Mouse (Mus musculus): ENCODE results near the gene Cep89. TPM values are rescaled to one million over a fixed set of nuclear protein-coding genes. Genes with fewer than 3 reads are reported as not detected.

Cep89 gene
- polyA plus RNA-seq, 1 experiment from 2014 or later: 43.8 TPM

GRCm38 (mm10) chr7:35447996-35448846, 51.4 kb downstream of the Cep89 start, which contains the start of gene Slc7a9:
TSS of gene Slc7a9 (plus strand) at chr7:35448796.
- Histone ChIP-seq H3K36me3 (ENCODE audit: control insufficient read depth, insufficient read depth, low read length) (no peaks in the 10 kb centered on the region), H3K4me2 (ENCODE audit: low read depth, severe bottlenecking) (no peak within 1 kb of the TSS), H3K27me3 (ENCODE audit: control insufficient read depth, insufficient read depth, low read length) (no peaks in the 10 kb centered on the region), H3K9me3 (ENCODE audit: control insufficient read depth, low read length) (no peaks in the 10 kb centered on the region), H3K27ac (replicated peaks; ENCODE audit: low read depth, low read length) (no peak within 1 kb of the TSS), H3K4me1 (ENCODE audit: control insufficient read depth, insufficient read depth, low read length) (no peaks in the 10 kb centered on the region), H3K4me3 (ENCODE audit: low read depth, low read length) (no peak within 1 kb of the TSS), H3K9ac (ENCODE audit: low read length) (no peak within 1 kb of the TSS)
- DNase-seq (ENCODE audit: low spot score) (no peak), ATAC-seq (ENCODE audit: insufficient number of reproducible peaks, low FRiP score, low TSS enrichment, low read depth) (no peak)
- WGBS: 33% methylated on average over 15 of the region's 15 CpGs

GRCm38 (mm10) chr7:35448867-35449266, 52.0 kb downstream of the Cep89 start:
- DNase-seq (ENCODE audit: low spot score) (no peak), ATAC-seq (ENCODE audit: insufficient number of reproducible peaks, low FRiP score, low TSS enrichment, low read depth) (no peak)
- 76% methylated on average over 7 of the region's 7 CpGs for WGBS
- no peak overlapping the region for H3K27ac ChIP-seq (replicated peaks; ENCODE audit: low read depth, low read length)
- no peak overlapping the region for H3K4me2 ChIP-seq (ENCODE audit: low read depth, severe bottlenecking)
- H3K4me1 ChIP-seq (ENCODE audit: control insufficient read depth, insufficient read depth, low read length): no peaks in the 10 kb centered on the region
- no peaks in the 10 kb centered on the region for H3K27me3 ChIP-seq (ENCODE audit: control insufficient read depth, insufficient read depth, low read length)
- H3K36me3 ChIP-seq (ENCODE audit: control insufficient read depth, insufficient read depth, low read length): no peaks in the 10 kb centered on the region
- H3K9me3 ChIP-seq (ENCODE audit: control insufficient read depth, low read length): no peaks in the 10 kb centered on the region
- H3K9ac ChIP-seq (ENCODE audit: low read length): no peak overlapping the region
- no peak overlapping the region for H3K4me3 ChIP-seq (ENCODE audit: low read depth, low read length)

- H3K27ac ChIP-seq (replicated peaks; ENCODE audit: low read depth, low read length): no peak overlapping the region
- no peak overlapping the region for H3K4me2 ChIP-seq (ENCODE audit: low read depth, severe bottlenecking)
- H3K4me3 ChIP-seq (ENCODE audit: low read depth, low read length): no peak overlapping the region
- H3K9me3 ChIP-seq (ENCODE audit: control insufficient read depth, low read length): no peaks in the 10 kb centered on the region
- H3K27me3 ChIP-seq (ENCODE audit: control insufficient read depth, insufficient read depth, low read length): no peaks in the 10 kb centered on the region
- no peaks in the 10 kb centered on the region for H3K4me1 ChIP-seq (ENCODE audit: control insufficient read depth, insufficient read depth, low read length)
- 83% methylated on average over 4 of the region's 4 CpGs for WGBS
- H3K9ac ChIP-seq (ENCODE audit: low read length): no peak overlapping the region
- no peak for DNase-seq (ENCODE audit: low spot score)
- no peak for ATAC-seq (ENCODE audit: insufficient number of reproducible peaks, low FRiP score, low TSS enrichment, low read depth)
- no peaks in the 10 kb centered on the region for H3K36me3 ChIP-seq (ENCODE audit: control insufficient read depth, insufficient read depth, low read length)
Observed at GRCm38 (mm10) chr7:35456091-35456814, 59.4 kb downstream of the Cep89 start.

- no peak for DNase-seq (ENCODE audit: low spot score)
Observed at GRCm38 (mm10) chr7:35460971-35461370, 64.1 kb downstream of the Cep89 start.

GRCm38 (mm10) chr7:35465027-35465426, 68.2 kb downstream of the Cep89 start:
- no peak for ATAC-seq (ENCODE audit: insufficient number of reproducible peaks, low FRiP score, low TSS enrichment, low read depth)
- no peak overlapping the region for H3K9ac ChIP-seq (ENCODE audit: low read length)
- whole genome bisulfite sequencing: 90% methylated on average over 5 of the region's 5 CpGs
- DNase-seq (ENCODE audit: low spot score): no peak
- no peaks in the 10 kb centered on the region for H3K9me3 ChIP-seq (ENCODE audit: control insufficient read depth, low read length)
- H3K27me3 ChIP-seq (ENCODE audit: control insufficient read depth, insufficient read depth, low read length): no peaks in the 10 kb centered on the region
- no peaks in the 10 kb centered on the region for H3K36me3 ChIP-seq (ENCODE audit: control insufficient read depth, insufficient read depth, low read length)
- H3K4me3 ChIP-seq (ENCODE audit: low read depth, low read length): no peak overlapping the region
- H3K4me1 ChIP-seq (ENCODE audit: control insufficient read depth, insufficient read depth, low read length): no peaks in the 10 kb centered on the region
- no peak overlapping the region for H3K27ac ChIP-seq (replicated peaks; ENCODE audit: low read depth, low read length)
- H3K4me2 ChIP-seq (ENCODE audit: low read depth, severe bottlenecking): no peak overlapping the region

More at GRCm38 (mm10) chr7:35460971-35461370, 64.1 kb downstream of the Cep89 start:
- Histone ChIP-seq H3K9me3 (ENCODE audit: control insufficient read depth, low read length) (no peaks in the 10 kb centered on the region), H3K4me1 (ENCODE audit: control insufficient read depth, insufficient read depth, low read length) (no peaks in the 10 kb centered on the region), H3K36me3 (ENCODE audit: control insufficient read depth, insufficient read depth, low read length) (no peaks in the 10 kb centered on the region), H3K9ac (ENCODE audit: low read length) (no peak overlapping the region), H3K27ac (replicated peaks; ENCODE audit: low read depth, low read length) (no peak overlapping the region), H3K27me3 (ENCODE audit: control insufficient read depth, insufficient read depth, low read length) (no peaks in the 10 kb centered on the region), H3K4me3 (ENCODE audit: low read depth, low read length) (no peak overlapping the region), H3K4me2 (ENCODE audit: low read depth, severe bottlenecking) (no peak overlapping the region)
- WGBS: 85% methylated on average over 4 of the region's 4 CpGs
- ATAC-seq (ENCODE audit: insufficient number of reproducible peaks, low FRiP score, low TSS enrichment, low read depth): no peak

GRCm38 (mm10) chr7:35467856-35468255, 71.0 kb downstream of the Cep89 start:
- H3K9me3 ChIP-seq (ENCODE audit: control insufficient read depth, low read length): no peaks in the 10 kb centered on the region
- H3K27ac ChIP-seq (replicated peaks; ENCODE audit: low read depth, low read length): no peak overlapping the region
- 58% methylated on average over 2 of the region's 2 CpGs for WGBS
- H3K36me3 ChIP-seq (ENCODE audit: control insufficient read depth, insufficient read depth, low read length): no peaks in the 10 kb centered on the region
- DNase-seq (ENCODE audit: low spot score): no peak
- H3K4me3 ChIP-seq (ENCODE audit: low read depth, low read length): no peak overlapping the region
- no peak overlapping the region for H3K9ac ChIP-seq (ENCODE audit: low read length)
- H3K4me2 ChIP-seq (ENCODE audit: low read depth, severe bottlenecking): no peak overlapping the region
- no peak for ATAC-seq (ENCODE audit: insufficient number of reproducible peaks, low FRiP score, low TSS enrichment, low read depth)
- H3K27me3 ChIP-seq (ENCODE audit: control insufficient read depth, insufficient read depth, low read length): no peaks in the 10 kb centered on the region
- no peaks in the 10 kb centered on the region for H3K4me1 ChIP-seq (ENCODE audit: control insufficient read depth, insufficient read depth, low read length)

GRCm38 (mm10) chr7:35470794-35471193, 74.0 kb downstream of the Cep89 start:
- ATAC-seq (ENCODE audit: insufficient number of reproducible peaks, low FRiP score, low TSS enrichment, low read depth) (no peak), DNase-seq (ENCODE audit: low spot score) (no peak)
- no peak overlapping the region for H3K4me2 ChIP-seq (ENCODE audit: low read depth, severe bottlenecking)
- no peak overlapping the region for H3K27ac ChIP-seq (replicated peaks; ENCODE audit: low read depth, low read length)
- no peaks in the 10 kb centered on the region for H3K27me3 ChIP-seq (ENCODE audit: control insufficient read depth, insufficient read depth, low read length)
- H3K9ac ChIP-seq (ENCODE audit: low read length): no peak overlapping the region
- no peaks in the 10 kb centered on the region for H3K9me3 ChIP-seq (ENCODE audit: control insufficient read depth, low read length)
- no peak overlapping the region for H3K4me3 ChIP-seq (ENCODE audit: low read depth, low read length)
- WGBS: 51% methylated on average over 4 of the region's 4 CpGs
- H3K4me1 ChIP-seq (ENCODE audit: control insufficient read depth, insufficient read depth, low read length): no peaks in the 10 kb centered on the region
- no peaks in the 10 kb centered on the region for H3K36me3 ChIP-seq (ENCODE audit: control insufficient read depth, insufficient read depth, low read length)

GRCm38 (mm10) chr7:35476457-35476856, 79.6 kb downstream of the Cep89 start:
- no peak overlapping the region for H3K9ac ChIP-seq (ENCODE audit: low read length)
- no peak for ATAC-seq (ENCODE audit: insufficient number of reproducible peaks, low FRiP score, low TSS enrichment, low read depth)
- H3K4me2 ChIP-seq (ENCODE audit: low read depth, severe bottlenecking): no peak overlapping the region
- no peak for DNase-seq (ENCODE audit: low spot score)
- H3K4me1 ChIP-seq (ENCODE audit: control insufficient read depth, insufficient read depth, low read length): no peaks in the 10 kb centered on the region
- H3K36me3 ChIP-seq (ENCODE audit: control insufficient read depth, insufficient read depth, low read length): no peaks in the 10 kb centered on the region
- H3K4me3 ChIP-seq (ENCODE audit: low read depth, low read length): no peak overlapping the region
- H3K9me3 ChIP-seq (ENCODE audit: control insufficient read depth, low read length): no peaks in the 10 kb centered on the region
- H3K27me3 ChIP-seq (ENCODE audit: control insufficient read depth, insufficient read depth, low read length): no peaks in the 10 kb centered on the region
- H3K27ac ChIP-seq (replicated peaks; ENCODE audit: low read depth, low read length): no peak overlapping the region
- WGBS: 82% methylated on average over 2 of the region's 2 CpGs

Data from limb, embryonic 11.5 days (tissue).